Mouse (Mus musculus): ENCODE measurements around the gene Mturn.

DNA sequence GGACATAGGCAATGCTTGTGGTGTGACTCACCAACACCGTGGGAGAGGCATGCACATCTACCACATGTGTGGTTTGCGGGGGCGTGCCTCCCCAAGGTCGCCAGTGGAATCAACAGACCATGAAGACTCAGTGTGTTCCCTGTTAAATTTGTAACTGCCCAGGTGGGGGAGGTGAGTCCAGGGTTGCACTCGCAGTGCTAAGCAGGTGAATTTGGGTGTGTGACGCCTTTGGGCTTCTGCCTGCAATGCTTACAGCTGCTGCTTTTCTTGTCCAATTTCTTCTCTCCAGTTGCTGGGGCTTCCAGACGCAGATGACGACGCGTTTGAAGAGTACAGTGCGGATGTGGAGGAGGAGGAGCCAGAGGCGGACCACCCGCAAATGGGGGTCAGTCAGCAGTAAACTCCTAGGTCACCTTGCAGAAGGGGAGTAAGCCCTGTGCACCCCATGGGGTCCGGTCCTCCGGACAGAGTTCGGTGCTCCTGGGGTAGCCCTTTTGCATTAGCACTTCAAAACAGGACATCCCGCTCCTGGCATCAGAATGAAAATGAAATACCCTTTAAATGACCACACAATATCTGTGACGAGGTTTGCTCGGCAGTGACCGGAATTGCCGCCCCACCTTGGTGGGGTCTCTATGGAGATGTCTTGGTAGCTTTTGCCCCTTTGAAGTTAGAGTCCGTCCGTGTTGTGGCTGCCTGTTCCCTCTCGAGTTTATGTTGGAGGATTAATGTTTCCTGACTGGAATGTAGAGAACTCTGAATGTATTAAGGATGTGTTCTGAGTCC, 17.5 kb downstream of the Mturn start:
- no peak for TF ChIP-seq CTCF (IDR thresholded peaks at IDR 0.05; ENCODE audit: borderline replicate concordance, control insufficient read depth, extremely low read depth, insufficient read depth, low read length, poor library complexity)
- TF ChIP-seq POLR2A (IDR thresholded peaks at IDR 0.05; ENCODE audit: control insufficient read depth, extremely low read depth, insufficient read depth, low read length, poor library complexity) = no peak
